Mouse (Mus musculus): ENCODE results near the gene Sap18b. TPM values are rescaled to one million over a fixed set of nuclear protein-coding genes. Genes with fewer than 3 reads are reported as not detected.
"Not testable (repeated sequence)": the region's sequence is repeated elsewhere in the genome, so short reads cannot be mapped to it uniquely, and the experiment has no call there.

The Sap18b gene
- 290 and 291 TPM in 2 replicates for total RNA-seq (2017)

- ATAC-seq (replicated peaks; ENCODE audit: low read depth, poor library complexity, severe bottlenecking): peak; percentile 96
Observed at GRCm38 (mm10) chr8:95825162-95825561, at the start of gene Sap18b. Gene Sap18b, plus strand, starts transcription at chr8:95825346.

- no peak for ATAC-seq (replicated peaks; ENCODE audit: low read depth, poor library complexity, severe bottlenecking)
Observed at GRCm38 (mm10) chr8:95781085-95781484, 44.1 kb upstream of the Sap18b start.

GRCm38 (mm10) chr8:95781775-95782174 lies 43.4 kb upstream of the Sap18b start:
- ATAC-seq (replicated peaks; ENCODE audit: low read depth, poor library complexity, severe bottlenecking): no peak

GRCm38 (mm10) chr8:95782628-95783027 lies 42.5 kb upstream of the Sap18b start:
- ATAC-seq (replicated peaks; ENCODE audit: low read depth, poor library complexity, severe bottlenecking): no peak

GRCm38 (mm10) chr8:95785591-95785990 lies 39.6 kb upstream of the Sap18b start:
- no peak for ATAC-seq (replicated peaks; ENCODE audit: low read depth, poor library complexity, severe bottlenecking)

- not testable (repeated sequence) for ATAC-seq (replicated peaks; ENCODE audit: low read depth, poor library complexity, severe bottlenecking)
Observed at GRCm38 (mm10) chr8:95795333-95796061, 29.6 kb upstream of the Sap18b start.

- no peak for ATAC-seq (replicated peaks; ENCODE audit: low read depth, poor library complexity, severe bottlenecking)
Observed at GRCm38 (mm10) chr8:95799117-95799516, 26.0 kb upstream of the Sap18b start.

GRCm38 (mm10) chr8:95799891-95800290 lies 25.3 kb upstream of the Sap18b start:
- ATAC-seq (replicated peaks; ENCODE audit: low read depth, poor library complexity, severe bottlenecking): no peak

GRCm38 (mm10) chr8:95800353-95800752 lies 24.8 kb upstream of the Sap18b start:
- no peak for ATAC-seq (replicated peaks; ENCODE audit: low read depth, poor library complexity, severe bottlenecking)

GRCm38 (mm10) chr8:95801476-95802064 lies 23.6 kb upstream of the Sap18b start:
- no peak for ATAC-seq (replicated peaks; ENCODE audit: low read depth, poor library complexity, severe bottlenecking)

GRCm38 (mm10) chr8:95802231-95802630 lies 22.9 kb upstream of the Sap18b start:
- ATAC-seq (replicated peaks; ENCODE audit: low read depth, poor library complexity, severe bottlenecking): no peak

GRCm38 (mm10) chr8:95805482-95805881 lies 19.7 kb upstream of the Sap18b start:
- ATAC-seq (replicated peaks; ENCODE audit: low read depth, poor library complexity, severe bottlenecking): no peak

- no peak for ATAC-seq (replicated peaks; ENCODE audit: low read depth, poor library complexity, severe bottlenecking)
Observed at GRCm38 (mm10) chr8:95806461-95807191, 18.5 kb upstream of the Sap18b start.

GRCm38 (mm10) chr8:95807331-95807843 lies 17.8 kb upstream of the Sap18b start, which contains the start of gene Cnot1:
Gene Cnot1, minus strand, starts transcription at chr8:95807464.
- peak; percentile 88 for ATAC-seq (replicated peaks; ENCODE audit: low read depth, poor library complexity, severe bottlenecking)

GRCm38 (mm10) chr8:95807861-95808260 lies 17.3 kb upstream of the Sap18b start:
- ATAC-seq (replicated peaks; ENCODE audit: low read depth, poor library complexity, severe bottlenecking): peak; percentile 82

- no peak for ATAC-seq (replicated peaks; ENCODE audit: low read depth, poor library complexity, severe bottlenecking)
Observed at GRCm38 (mm10) chr8:95808631-95809030, 16.5 kb upstream of the Sap18b start.

- ATAC-seq (replicated peaks; ENCODE audit: low read depth, poor library complexity, severe bottlenecking): no peak
Observed at GRCm38 (mm10) chr8:95809116-95809515, 16.0 kb upstream of the Sap18b start.

GRCm38 (mm10) chr8:95810184-95810591 lies 15.0 kb upstream of the Sap18b start:
- no peak for ATAC-seq (replicated peaks; ENCODE audit: low read depth, poor library complexity, severe bottlenecking)

- ATAC-seq (replicated peaks; ENCODE audit: low read depth, poor library complexity, severe bottlenecking): no peak
Observed at GRCm38 (mm10) chr8:95816044-95816708, 9.0 kb upstream of the Sap18b start.

GRCm38 (mm10) chr8:95817597-95817996 lies 7.5 kb upstream of the Sap18b start:
- no peak for ATAC-seq (replicated peaks; ENCODE audit: low read depth, poor library complexity, severe bottlenecking)
